Mouse (Mus musculus) liver, embryonic 14.5 days (tissue): ENCODE data around the gene Pfkm. TPM values are rescaled to one million over a fixed set of nuclear protein-coding genes. Genes with fewer than 3 reads are reported as not detected.

ENCODE experiments used
- ATAC-seq: fragments of 200-750 bp; cut with Nextera tagmentation; 2 replicates; pipeline ENCODE4 v1.8.0; 2017; ENCODE audit warnings: moderate number of reproducible peaks, mild to moderate bottlenecking, moderate library complexity; ENCODE audit not compliant: insufficient read depth
- DNase-seq, 3 experiments: peaks; one replicate each; pipeline ENCODE4 v3.0.0-alpha.2; 2012 to 2013; ENCODE audit warnings: low read depth in 3 of 3, low spot score in 3 of 3
- H3K27ac ChIP-seq: fragments of 300-500 bp; sonication (generic); 2 replicates; pipeline ENCODE4 v1.5.1; 2014; ENCODE audit warnings: moderate library complexity, mild to moderate bottlenecking, control low read depth, inconsistent platforms
- H3K27me3 ChIP-seq: fragments of 300-500 bp; sonication (generic); 2 replicates; pipeline ENCODE4 v1.6.1; 2014; ENCODE audit warnings: mild to moderate bottlenecking, low read length, moderate library complexity; ENCODE audit not compliant: control insufficient read depth, insufficient read depth
- H3K36me3 ChIP-seq: fragments of 300-500 bp; sonication (generic); replicated peaks from 2 replicates; pipeline ENCODE4 v1.6.1; 2014; ENCODE audit warnings: low read depth; ENCODE audit not compliant: control insufficient read depth, insufficient read depth
- H3K4me1 ChIP-seq, 2 experiments: fragments of 200-500 bp in 1 of 2; fragments of 300-500 bp in 1 of 2; sonication (generic) in 1 of 2; replicated peaks; 2 replicates each; pipeline ENCODE4 v1.6.1; 2012 to 2014; ENCODE audit warnings: antibody characterized with exemption in 1 of 2, inconsistent platforms in 1 of 2, low read length in 1 of 2; ENCODE audit not compliant: control insufficient read depth in 2 of 2, insufficient read depth in 2 of 2
- H3K4me2 ChIP-seq: fragments of 300-500 bp; sonication (generic); 2 replicates; pipeline ENCODE4 v1.6.1; 2014; ENCODE audit warnings: low read depth, mild to moderate bottlenecking, control low read depth, moderate library complexity
- H3K4me3 ChIP-seq, 2 experiments: fragments of 200-500 bp in 1 of 2; fragments of 300-500 bp in 1 of 2; sonication (generic) in 1 of 2; 2 replicates each; pipeline ENCODE4 v1.5.1; 2012 to 2014; ENCODE audit warnings: low read depth in 2 of 2, low read length in 2 of 2, mild to moderate bottlenecking in 2 of 2, control low read depth in 1 of 2, inconsistent platforms in 1 of 2, moderate library complexity in 1 of 2; ENCODE audit not compliant: insufficient read depth in 1 of 2
- H3K9ac ChIP-seq: fragments of 300-500 bp; sonication (generic); replicated peaks from 2 replicates; pipeline ENCODE4 v1.6.1; 2014; ENCODE audit warnings: mild to moderate bottlenecking, control low read depth, moderate library complexity
- H3K9me3 ChIP-seq: fragments of 300-500 bp; sonication (generic); 2 replicates; pipeline ENCODE4 v1.6.1; 2016; ENCODE audit warnings: low read length, mixed read lengths; ENCODE audit not compliant: control insufficient read depth
- CTCF ChIP-seq: IDR thresholded peaks from 2 replicates; pipeline ENCODE4 v1.5.1; 2016; ENCODE audit warnings: antibody characterized with exemption, low read depth, control low read depth
- EP300 ChIP-seq: IDR thresholded peaks from 2 replicates; pipeline ENCODE4 v1.6.1; 2016; ENCODE audit warnings: antibody characterized with exemption, low read depth
- WGBS: fragments of 180-500 bp; shearing (Covaris S2); extraction: QIAGEN DNeasy Blood & Tissue Kit; methylation state at CpG from one replicate; pipeline ENCODE4 v1.1.7; 2014; ENCODE audit not compliant: insufficient replicate concordance; 5-methylcytosine and 5-hydroxymethylcytosine counted together
- polyA plus RNA-seq, 2 experiments: library from polyadenylated mRNA; depleted of rRNA in 1 of 2; stranded (reverse) in 1 of 2; unstranded in 1 of 2; fragments of >200 nt; fragmentation: Nextera tagmentation in 1 of 2; extraction: Ambion mirVana in 1 of 2; gene quantifications; 2 replicates each; pipeline versions ENCODE4 v1.2.1 to v1.2.3; 2012 to 2014

Pfkm gene
- polyA plus RNA-seq, 2 experiments: 19.6 to 22.4 TPM

- no peak overlapping the region for H3K4me2 ChIP-seq
- H3K9ac ChIP-seq: no peak overlapping the region
- no peaks in the 10 kb centered on the region for H3K36me3 ChIP-seq
- H3K27me3 ChIP-seq: no peaks in the 10 kb centered on the region
- TF ChIP-seq EP300: no peak
- no peak for TF ChIP-seq CTCF
- no peak for DNase-seq
- no peaks in the 10 kb centered on the region for H3K9me3 ChIP-seq
- no peak overlapping the region for H3K4me3 ChIP-seq
- ATAC-seq: no peak
- H3K27ac ChIP-seq: no peak overlapping the region
- H3K4me1 ChIP-seq: no peaks in the 10 kb centered on the region; a peak in 1 of 4 replicates
- WGBS: 76% methylated on average over 7 of the region's 7 CpGs
Measured at GRCm38 (mm10) chr15:98152916-98153315, 60.5 kb downstream of the Pfkm start.

DNA sequence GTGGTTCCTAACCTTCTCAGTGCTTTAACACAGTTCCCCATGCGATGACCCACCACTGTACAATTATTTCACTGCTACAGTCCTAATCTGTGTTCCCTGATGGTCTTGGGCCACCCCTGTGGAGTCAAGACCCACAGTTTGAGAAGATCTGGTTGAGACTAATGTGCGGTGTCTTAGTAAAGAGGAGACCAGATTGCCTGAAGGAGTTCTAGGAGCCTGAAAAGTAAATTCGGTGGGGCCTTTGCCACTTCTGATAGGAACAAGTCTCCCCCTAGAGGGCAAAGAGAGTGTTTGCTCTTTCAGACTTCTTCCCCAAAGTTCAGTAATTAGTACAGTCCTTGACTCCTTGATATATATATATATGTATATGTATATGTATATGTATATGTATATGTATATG, 61.2 kb downstream of the Pfkm start:
- DNase-seq (peak in 1 of 3 experiments; percentile 41), ATAC-seq (no peak)
- 31% methylated on average over 3 of the region's 3 CpGs for WGBS
- peak; percentile 61 for TF ChIP-seq CTCF
- TF ChIP-seq EP300: no peak
- Histone ChIP-seq H3K4me1 (no peaks in the 10 kb centered on the region; a peak in 1 of 4 replicates), H3K27ac (no peak overlapping the region), H3K4me3 (no peak overlapping the region), H3K27me3 (no peaks in the 10 kb centered on the region), H3K9ac (no peak overlapping the region), H3K9me3 (no peaks in the 10 kb centered on the region), H3K4me2 (no peak overlapping the region), H3K36me3 (no peaks in the 10 kb centered on the region)

DNA sequence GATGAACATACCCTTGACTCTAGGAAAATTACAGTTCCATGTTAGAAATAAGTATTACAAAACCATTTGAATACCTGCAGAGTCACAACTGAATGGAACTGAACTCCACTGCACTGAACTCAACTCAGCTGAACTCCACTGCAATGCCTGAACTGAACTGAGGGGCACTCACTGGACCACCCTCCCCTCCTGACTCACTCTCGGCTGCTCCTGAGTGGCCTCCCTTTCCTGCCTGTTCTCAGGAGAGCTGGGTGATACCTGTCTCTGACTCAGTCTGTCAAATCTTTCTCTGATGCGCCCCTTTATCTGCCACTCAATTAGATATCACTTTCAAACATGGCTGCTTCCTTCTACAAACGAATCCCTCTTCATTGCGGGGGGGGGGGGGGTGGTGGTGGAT, 61.8 kb downstream of the Pfkm start:
- ATAC-seq: no peak
- H3K27me3 ChIP-seq: no peaks in the 10 kb centered on the region
- no peak overlapping the region for H3K9ac ChIP-seq
- H3K4me1 ChIP-seq: no peaks in the 10 kb centered on the region; a peak in 1 of 4 replicates
- H3K4me3 ChIP-seq: no peak overlapping the region
- no peak overlapping the region for H3K4me2 ChIP-seq
- 41% methylated on average over 4 of the region's 4 CpGs for WGBS
- DNase-seq: no peak
- TF ChIP-seq EP300 (no peak), CTCF (no peak)
- no peaks in the 10 kb centered on the region for H3K9me3 ChIP-seq
- no peak overlapping the region for H3K27ac ChIP-seq
- no peaks in the 10 kb centered on the region for H3K36me3 ChIP-seq

- H3K9ac ChIP-seq: no peak overlapping the region
- TF ChIP-seq EP300 (no peak), CTCF (no peak)
- H3K4me3 ChIP-seq: no peak overlapping the region
- H3K4me2 ChIP-seq: no peak overlapping the region
- no peak for DNase-seq
- H3K9me3 ChIP-seq: no peaks in the 10 kb centered on the region
- no peak for ATAC-seq
- no peak overlapping the region for H3K27ac ChIP-seq
- H3K36me3 ChIP-seq: no peaks in the 10 kb centered on the region
- no peaks in the 10 kb centered on the region; a peak in 1 of 4 replicates for H3K4me1 ChIP-seq
- WGBS: 60% methylated on average over 3 of the region's 3 CpGs
- H3K27me3 ChIP-seq: no peaks in the 10 kb centered on the region
Measured at GRCm38 (mm10) chr15:98154631-98155030, 62.2 kb downstream of the Pfkm start.

GRCm38 (mm10) chr15:98155272-98155671, 62.9 kb downstream of the Pfkm start:
- no peaks in the 10 kb centered on the region for H3K36me3 ChIP-seq
- ATAC-seq (no peak), DNase-seq (no peak)
- H3K27ac ChIP-seq: no peak overlapping the region
- no peaks in the 10 kb centered on the region for H3K9me3 ChIP-seq
- H3K9ac ChIP-seq: no peak overlapping the region
- H3K4me1 ChIP-seq: no peaks in the 10 kb centered on the region; a peak in 1 of 4 replicates
- no peak overlapping the region for H3K4me2 ChIP-seq
- no peaks in the 10 kb centered on the region for H3K27me3 ChIP-seq
- H3K4me3 ChIP-seq: no peak overlapping the region
- TF ChIP-seq CTCF (no peak), EP300 (no peak)
- 74% methylated on average over 5 of the region's 5 CpGs for WGBS
